In genomic region chr11:76196275-76196976, GRCm38 (mm10) we compare ENCODE assay signal across 18 mouse cellular contexts. TPM values are rescaled to one million over a fixed set of nuclear protein-coding genes. Genes with fewer than 3 reads are reported as not detected.
DNase-seq lines count a peak whose midpoint lies in the region; ATAC-seq and TF ChIP-seq lines count a peak whose summit lies in the region.
"Had no signal": no experiment of that assay in that cellular context is flagged by ENCODE, and none has a peak within 500 bp of the region (broad histone marks: within the 10 kb centered on the region; RNA-seq: fewer than 3 reads in every experiment).

No protein-coding gene starts in this region.

- no peaks in the 10 kb centered on the region for H3K9me3 ChIP-seq in heart, embryonic 13.5 days
- H3K9me3 ChIP-seq in lung, embryonic 14.5 days (ENCODE audit: low read depth, low read length), result no peaks in the 10 kb centered on the region
- no peaks in the 10 kb centered on the region for H3K9me3 ChIP-seq in intestine, postnatal 0 days (ENCODE audit: control insufficient read depth)
- H3K9me3 ChIP-seq: forebrain, embryonic 12.5 days; limb, embryonic 12.5 days; liver, embryonic 13.5 days; megakaryocyte, embryonic 14.5 days had no signal

- H3K27ac ChIP-seq in heart, embryonic 13.5 days (replicated peaks), result no peak overlapping the region
- H3K27ac ChIP-seq in lung, embryonic 14.5 days (ENCODE audit: low read depth), result no peak overlapping the region
- H3K27ac ChIP-seq in intestine, postnatal 0 days (ENCODE audit: low read depth, low read length), result peak overlapping the region; percentile 76
- H3K27ac ChIP-seq: forebrain, embryonic 12.5 days; limb, embryonic 12.5 days; liver, embryonic 13.5 days had no signal

- 0 out of 2 replicates have a peak, but pooled peaks cover 3% of the 10 kb centered on the region for H3K27me3 ChIP-seq in heart, embryonic 13.5 days (replicated peaks)
- H3K27me3 ChIP-seq in lung, embryonic 14.5 days (ENCODE audit: insufficient read depth, low read length), result no peaks in the 10 kb centered on the region
- no peaks in the 10 kb centered on the region for H3K27me3 ChIP-seq in intestine, postnatal 0 days (replicated peaks; ENCODE audit: control insufficient read depth, insufficient read depth, low read length)

- 0 out of 2 replicates have a peak overlapping the region, but pooled peaks have one; percentile 29 for H3K4me2 ChIP-seq in heart, embryonic 13.5 days
- H3K4me2 ChIP-seq in lung, embryonic 14.5 days, result peak overlapping the region; percentile 32
- H3K4me2 ChIP-seq in intestine, postnatal 0 days (replicated peaks; ENCODE audit: low read depth), result peak overlapping the region; percentile 52
- H3K4me2 ChIP-seq: forebrain, embryonic 12.5 days; limb, embryonic 12.5 days; liver, embryonic 13.5 days had no signal

- TF ChIP-seq CTCF in lung, embryonic 14.5 days (IDR thresholded peaks at IDR 0.05; ENCODE audit: low read depth), result no peak
- TF ChIP-seq CTCF in lung, adult 2 months (IDR thresholded peaks at IDR 0.05; ENCODE audit: insufficient read depth, low read length), result no peak
- TF ChIP-seq CTCF in intestine, postnatal 0 days (IDR thresholded peaks at IDR 0.05; ENCODE audit: low read depth), result no peak

- no peaks in the 10 kb centered on the region for H3K36me3 ChIP-seq in heart, embryonic 13.5 days
- no peaks in the 10 kb centered on the region for H3K36me3 ChIP-seq in lung, embryonic 14.5 days (ENCODE audit: insufficient read depth)
- no peaks in the 10 kb centered on the region for H3K36me3 ChIP-seq in intestine, postnatal 0 days (ENCODE audit: control insufficient read depth, insufficient read depth)
- H3K36me3 ChIP-seq: forebrain, embryonic 12.5 days; limb, embryonic 12.5 days; liver, embryonic 13.5 days had no signal

- H3K4me3 ChIP-seq in heart, embryonic 13.5 days, result no peak overlapping the region
- H3K4me3 ChIP-seq in lung, embryonic 14.5 days (ENCODE audit: low read depth, low read length), result no peak overlapping the region
- H3K4me3 ChIP-seq in lung, adult 2 months (replicated peaks; ENCODE audit: extremely low read depth, low read depth, low read length), result no peak overlapping the region
- H3K4me3 ChIP-seq in intestine, postnatal 0 days (ENCODE audit: low read depth, low read length), result peak overlapping the region; percentile 17; the same call in 1 of the 2 replicates
- H3K4me3 ChIP-seq: forebrain, embryonic 12.5 days; limb, embryonic 12.5 days; liver, embryonic 13.5 days; megakaryocyte, embryonic 14.5 days had no signal

- TF ChIP-seq POLR2A in lung, adult 2 months (IDR thresholded peaks at IDR 0.05; ENCODE audit: borderline replicate concordance, extremely low read depth, low read depth, low read length), result no peak

- H3K4me1 ChIP-seq in heart, embryonic 13.5 days, result peaks cover 14% of the 10 kb centered on the region
- no peaks in the 10 kb centered on the region for H3K4me1 ChIP-seq in lung, embryonic 14.5 days (ENCODE audit: insufficient read depth)
- peaks cover under 1% of the 10 kb centered on the region; the same call in 1 of the 2 replicates for H3K4me1 ChIP-seq in lung, adult 2 months (ENCODE audit: control insufficient read depth, insufficient read depth, low read length)
- H3K4me1 ChIP-seq in intestine, postnatal 0 days (replicated peaks; ENCODE audit: control insufficient read depth, insufficient read depth, low read length), result no peaks in the 10 kb centered on the region; the same call in 1 of the 2 replicates

- no peak overlapping the region for H3K9ac ChIP-seq in heart, embryonic 13.5 days
- no peak overlapping the region for H3K9ac ChIP-seq in lung, embryonic 14.5 days
- H3K9ac ChIP-seq in intestine, postnatal 0 days (ENCODE audit: low read depth, low read length), result no peak overlapping the region; the same call in 1 of the 2 replicates
- H3K9ac ChIP-seq: forebrain, embryonic 12.5 days; limb, embryonic 12.5 days; liver, embryonic 13.5 days had no signal

- no peak for DNase-seq in heart, adult 9 months (ENCODE audit: low spot score in 2 of 2)
- peak; percentile 6 for DNase-seq in lung, embryonic 14.5 days
- no peak for DNase-seq in lung, adult 2 months
- no peak for DNase-seq in yolk sac, embryonic 10.5 days (ENCODE audit: low spot score)
- DNase-seq in urinary bladder, postnatal 10 days (ENCODE audit: low spot score), result no peak
- DNase-seq: B cell, adult 2 months; cerebellum, postnatal 25 days; gastrocnemius, postnatal 14 days; liver, embryonic 13.5 days; thymus, postnatal 14 days had no signal

- 64% methylated on average over 8 of the region's 8 CpGs for WGBS in heart, embryonic 13.5 days
- WGBS in lung, embryonic 14.5 days, result 55% methylated on average over 8 of the region's 8 CpGs
- WGBS in lung, adult 2 months, result 36% methylated on average over 8 of the region's 8 CpGs
- 25% methylated on average over 8 of the region's 8 CpGs for WGBS in intestine, postnatal 0 days

- ATAC-seq in heart, embryonic 13.5 days (ENCODE audit: extremely low read depth, insufficient number of reproducible peaks, low FRiP score, low TSS enrichment), result no peak
- ATAC-seq in lung, embryonic 14.5 days (ENCODE audit: insufficient read depth), result no peak
- ATAC-seq in intestine, postnatal 0 days, result peak; percentile 90
- ATAC-seq: inflammation-experienced regulatory T-cells, adult 6 months; lung, postnatal 0 days; midbrain, embryonic 16.5 days had no signal

RNA-seq across cellular contexts. Expression of gene Fam57a, which starts 17.0 kb away (rescaled TPM):
- polyA plus RNA-seq in heart, embryonic 13.5 days (2015; fragmentation: Nextera tagmentation; extraction: Ambion mirVana), result 22.8 and 26.9 TPM in 2 replicates
- 38.3 and 39.8 TPM in 2 replicates for polyA plus RNA-seq in lung, embryonic 14.5 days (2014; fragmentation: Nextera tagmentation; extraction: Ambion mirVana)
- polyA plus RNA-seq in lung, adult 2 months (2012; rRNA removed), result 26.3 and 115 TPM in 2 replicates
- 15.5 and 19.9 TPM in 2 replicates for polyA plus RNA-seq in intestine, postnatal 0 days (2015; fragmentation: Nextera tagmentation; extraction: Ambion mirVana)

RNA-seq across cellular contexts. Expression of gene Vps53, which starts 17.0 kb away (rescaled TPM):
- 28.4 and 31.8 TPM in 2 replicates for polyA plus RNA-seq in heart, embryonic 13.5 days (2015; fragmentation: Nextera tagmentation; extraction: Ambion mirVana)
- 34.5 and 35.6 TPM in 2 replicates for polyA plus RNA-seq in lung, embryonic 14.5 days (2014; fragmentation: Nextera tagmentation; extraction: Ambion mirVana)
- polyA plus RNA-seq in lung, adult 2 months (2012; rRNA removed), result 16.3 and 22.2 TPM in 2 replicates
- 43.3 and 44.8 TPM in 2 replicates for polyA plus RNA-seq in intestine, postnatal 0 days (2015; fragmentation: Nextera tagmentation; extraction: Ambion mirVana)

RNA-seq across cellular contexts. Expression of gene Dbil5, which starts 21.0 kb away (rescaled TPM):
- 0.91 and 1.5 TPM in 2 replicates for polyA plus RNA-seq in heart, embryonic 13.5 days (2015; fragmentation: Nextera tagmentation; extraction: Ambion mirVana)
- 0.60 and 1.6 TPM in 2 replicates for polyA plus RNA-seq in lung, embryonic 14.5 days (2014; fragmentation: Nextera tagmentation; extraction: Ambion mirVana)
- 0.76 TPM in 1 of 2 replicates, not detected in the other for polyA plus RNA-seq in lung, adult 2 months (2012; rRNA removed)
- 0.65 and 0.86 TPM in 2 replicates for polyA plus RNA-seq in intestine, postnatal 0 days (2015; fragmentation: Nextera tagmentation; extraction: Ambion mirVana)

RNA-seq across cellular contexts. Expression of gene Gemin4, which starts 21.0 kb away (rescaled TPM):
- 20.0 and 23.9 TPM in 2 replicates for polyA plus RNA-seq in heart, embryonic 13.5 days (2015; fragmentation: Nextera tagmentation; extraction: Ambion mirVana)
- polyA plus RNA-seq in lung, embryonic 14.5 days (2014; fragmentation: Nextera tagmentation; extraction: Ambion mirVana), result 45.6 and 45.8 TPM in 2 replicates
- 5.7 and 6.6 TPM in 2 replicates for polyA plus RNA-seq in lung, adult 2 months (2012; rRNA removed)
- 5.7 and 7.5 TPM in 2 replicates for polyA plus RNA-seq in intestine, postnatal 0 days (2015; fragmentation: Nextera tagmentation; extraction: Ambion mirVana)

RNA-seq across cellular contexts. Expression of gene Mrm3, which starts 47.1 kb away (rescaled TPM):
- polyA plus RNA-seq in heart, embryonic 13.5 days (2015; fragmentation: Nextera tagmentation; extraction: Ambion mirVana), result 21.1 and 24.2 TPM in 2 replicates
- 21.7 and 24.3 TPM in 2 replicates for polyA plus RNA-seq in lung, embryonic 14.5 days (2014; fragmentation: Nextera tagmentation; extraction: Ambion mirVana)
- 3.3 and 3.6 TPM in 2 replicates for polyA plus RNA-seq in lung, adult 2 months (2012; rRNA removed)
- 8.4 and 8.9 TPM in 2 replicates for polyA plus RNA-seq in intestine, postnatal 0 days (2015; fragmentation: Nextera tagmentation; extraction: Ambion mirVana)
